Mouse (Mus musculus): ENCODE data around the gene Bmp5. TPM values are rescaled to one million over a fixed set of nuclear protein-coding genes. Genes with fewer than 3 reads are reported as not detected.

The Bmp5 gene
- total RNA-seq, 1 experiment from 2014 or later: 4.0 TPM

GRCm38 (mm10) chr9:75840841-75841240, 65.7 kb downstream of the Bmp5 start:
- no peak for DNase-seq

GRCm38 (mm10) chr9:75846010-75846409, 70.8 kb downstream of the Bmp5 start:
- no peak for DNase-seq

- DNase-seq: no peak
These were observed 75.6 kb downstream of the Bmp5 start for GRCm38 (mm10) chr9:75850670-75851228.

- no peak for DNase-seq
These were observed 83.0 kb downstream of the Bmp5 start for GRCm38 (mm10) chr9:75858161-75858560.

- DNase-seq: no peak
These were observed 83.8 kb downstream of the Bmp5 start for GRCm38 (mm10) chr9:75858939-75859338.

GRCm38 (mm10) chr9:75870332-75871177, 95.4 kb downstream of the Bmp5 start:
- DNase-seq: no peak

GRCm38 (mm10) chr9:75876333-75876732, 101.2 kb downstream of the Bmp5 start:
- DNase-seq: no peak

- DNase-seq: no peak
These were observed 108.5 kb downstream of the Bmp5 start for GRCm38 (mm10) chr9:75883481-75884190.

GRCm38 (mm10) chr9:75886801-75887544, 111.8 kb downstream of the Bmp5 start:
- DNase-seq: no peak

GRCm38 (mm10) chr9:75896918-75897317, 121.8 kb downstream of the Bmp5 start:
- DNase-seq: no peak

GRCm38 (mm10) chr9:75898022-75898421, 122.9 kb downstream of the Bmp5 start:
- DNase-seq: no peak

- DNase-seq: no peak
These were observed 126.1 kb downstream of the Bmp5 start for GRCm38 (mm10) chr9:75901219-75901618.

- DNase-seq: no peak
These were observed 130.3 kb downstream of the Bmp5 start for GRCm38 (mm10) chr9:75905497-75905896.

GRCm38 (mm10) chr9:75910112-75910799, 135.1 kb downstream of the Bmp5 start:
- DNase-seq: peak; percentile 15

GRCm38 (mm10) chr9:75911542-75911941, 136.4 kb downstream of the Bmp5 start:
- no peak for DNase-seq

GRCm38 (mm10) chr9:75916027-75916426, 140.9 kb downstream of the Bmp5 start:
- DNase-seq: no peak

GRCm38 (mm10) chr9:75927196-75927880, 152.2 kb downstream of the Bmp5 start:
- peak; percentile 26 for DNase-seq

- no peak for DNase-seq
These were observed 152.9 kb downstream of the Bmp5 start for GRCm38 (mm10) chr9:75928068-75928467.

GRCm38 (mm10) chr9:75944663-75945062, 169.5 kb downstream of the Bmp5 start:
- DNase-seq: no peak
